Mouse (Mus musculus) heart, adult 18-20 months (tissue): ENCODE results near the gene Setd1a. TPM values are rescaled to one million over a fixed set of nuclear protein-coding genes. Genes with fewer than 3 reads are reported as not detected.
"Not testable (repeated sequence)": the region's sequence is repeated elsewhere in the genome, so short reads cannot be mapped to it uniquely, and the experiment has no call there.

Source experiments
- DNase-seq, 2 experiments: peaks; one replicate each; pipeline ENCODE4 v3.0.0; 2021 to 2022; ENCODE audit warnings: mixed read lengths in 1 of 2
- total RNA-seq, 2 experiments: library from RNA; stranded (reverse); gene quantifications; 2 replicates each; pipeline ENCODE4 v1.2.3; 2021

Gene Setd1a
- total RNA-seq, 2 experiments from 2014 or later: 15.8 to 19.5 TPM

DNA sequence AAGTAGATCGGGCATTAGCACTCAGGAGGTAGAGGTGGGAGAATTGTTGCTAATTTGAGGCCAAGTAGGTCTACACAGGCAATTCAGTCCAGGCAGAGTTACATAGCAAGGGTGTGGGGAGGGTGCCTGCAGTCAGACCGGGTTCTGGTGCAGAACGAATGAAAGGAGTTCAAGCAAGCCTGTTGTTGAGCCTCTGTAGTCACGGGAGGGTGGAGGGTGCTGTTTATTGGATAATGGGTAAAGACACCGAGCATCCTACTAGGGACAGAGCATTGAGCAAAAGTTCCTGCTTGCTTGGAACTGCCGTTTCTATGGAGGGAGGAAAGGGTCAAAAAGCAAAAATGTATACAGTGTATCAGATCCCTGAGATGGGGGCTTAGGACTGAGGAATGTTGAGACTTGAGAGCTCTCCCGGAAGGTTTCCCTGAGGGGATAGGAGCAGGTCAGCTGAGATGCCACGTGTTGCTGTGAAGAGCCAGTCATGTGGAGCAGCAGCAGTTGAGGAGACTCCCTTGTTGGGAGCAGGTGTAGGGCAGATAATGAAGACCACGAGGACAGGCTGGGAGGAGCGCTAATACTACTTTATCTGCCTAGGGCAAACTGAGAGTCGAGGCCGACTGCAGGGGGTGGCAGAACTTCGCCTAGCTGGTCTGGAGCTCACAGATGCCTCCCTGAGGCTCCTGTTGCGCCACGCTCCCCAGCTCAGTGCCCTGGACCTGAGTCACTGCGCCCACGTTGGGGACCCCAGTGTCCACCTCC lies 9.4 kb upstream of the Setd1a start:
- no peak for DNase-seq

DNA sequence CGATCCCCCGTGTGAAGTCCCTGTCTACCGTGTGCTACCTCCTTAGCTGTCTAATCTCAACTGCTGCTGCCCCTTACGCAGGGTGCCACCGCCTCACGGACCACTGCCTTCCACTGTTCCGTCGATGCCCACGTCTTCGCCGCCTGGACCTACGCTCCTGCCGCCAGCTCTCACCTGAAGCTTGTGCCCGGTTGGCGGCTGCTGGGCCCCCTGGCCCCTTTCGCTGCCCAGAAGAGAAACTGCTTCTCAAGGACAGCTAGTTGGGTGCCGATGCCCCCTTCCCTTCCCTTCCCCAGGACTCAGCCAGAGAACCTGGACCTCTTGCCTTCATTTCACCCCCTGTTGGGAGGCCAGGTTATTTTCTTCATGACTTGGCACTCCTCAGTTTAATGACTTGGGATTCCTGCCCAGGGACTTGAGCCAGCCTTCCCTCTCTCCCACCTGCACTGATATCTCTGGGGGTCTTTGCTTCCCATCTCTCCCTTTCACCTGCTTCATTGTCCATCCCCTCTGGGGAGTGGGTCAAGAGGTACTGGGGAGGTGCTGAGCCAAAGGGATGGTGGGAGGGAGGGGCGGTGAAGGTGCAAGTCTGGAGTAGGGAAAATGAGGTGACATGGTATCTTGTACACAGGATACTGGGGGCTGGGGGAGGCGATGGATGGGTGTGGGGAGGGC lies 8.7 kb upstream of the Setd1a start:
- DNase-seq: no peak

DNA sequence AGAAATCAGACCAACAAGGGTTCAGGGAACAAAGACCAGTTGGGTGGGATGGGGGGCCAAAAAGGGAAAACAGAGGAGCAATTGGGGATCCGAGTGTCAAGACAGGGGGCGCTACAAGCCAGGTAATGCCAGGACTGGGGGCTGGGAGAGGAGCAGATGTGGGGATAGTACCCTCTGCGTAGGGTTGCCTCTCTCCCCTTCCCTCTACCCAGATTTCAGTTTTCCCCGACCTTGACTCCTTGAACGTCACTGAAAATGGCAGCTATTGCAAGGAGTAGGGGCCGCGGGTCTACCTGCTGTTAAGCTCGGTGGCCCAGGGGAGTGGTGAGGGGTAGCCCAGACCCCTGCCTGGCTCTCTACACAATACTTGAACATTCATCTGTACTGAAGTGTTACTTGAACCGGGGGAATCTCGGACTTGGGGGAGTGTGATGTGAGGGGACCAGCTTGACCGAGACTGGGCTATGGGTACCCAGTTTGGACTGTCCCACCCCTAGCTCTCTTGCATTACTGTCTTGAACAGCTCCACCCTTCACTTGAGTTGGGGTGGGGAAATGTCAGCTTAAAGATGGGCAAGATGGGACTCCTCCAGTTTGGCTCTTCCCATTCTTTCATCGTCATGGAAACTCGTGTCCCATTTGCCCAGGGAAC lies 8.0 kb upstream of the Setd1a start:
- DNase-seq: no peak

DNA sequence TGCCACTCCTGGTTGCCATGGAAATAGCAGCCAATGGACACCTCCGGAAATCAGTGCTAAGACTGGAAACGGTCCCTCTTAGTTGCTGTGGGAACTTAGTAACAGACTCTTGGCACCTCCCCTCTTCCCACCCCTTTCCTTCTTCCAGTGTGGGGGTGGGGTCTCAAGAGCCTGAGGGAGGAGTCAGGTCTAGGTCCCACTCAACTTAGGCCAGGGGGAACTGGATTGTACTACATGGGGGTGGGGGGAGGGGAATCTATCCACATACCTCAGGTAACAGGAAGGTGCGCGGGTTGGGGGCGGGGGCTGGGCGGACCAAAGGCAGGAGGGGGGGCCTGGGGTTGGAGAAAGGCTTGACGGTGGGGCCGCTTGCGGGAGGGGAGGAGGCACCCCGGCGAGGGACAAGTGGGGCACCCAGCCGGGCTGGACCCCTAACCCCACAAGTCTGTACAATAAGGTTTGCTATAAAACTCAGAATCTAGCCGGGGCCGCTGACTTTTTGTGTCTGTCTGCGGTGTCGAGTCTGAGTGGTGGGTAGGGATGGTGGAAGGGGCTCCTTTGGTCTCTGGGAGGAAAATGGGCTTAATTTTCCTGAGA lies 7.4 kb upstream of the Setd1a start:
- peak; percentile 98 to 99 for DNase-seq

DNA sequence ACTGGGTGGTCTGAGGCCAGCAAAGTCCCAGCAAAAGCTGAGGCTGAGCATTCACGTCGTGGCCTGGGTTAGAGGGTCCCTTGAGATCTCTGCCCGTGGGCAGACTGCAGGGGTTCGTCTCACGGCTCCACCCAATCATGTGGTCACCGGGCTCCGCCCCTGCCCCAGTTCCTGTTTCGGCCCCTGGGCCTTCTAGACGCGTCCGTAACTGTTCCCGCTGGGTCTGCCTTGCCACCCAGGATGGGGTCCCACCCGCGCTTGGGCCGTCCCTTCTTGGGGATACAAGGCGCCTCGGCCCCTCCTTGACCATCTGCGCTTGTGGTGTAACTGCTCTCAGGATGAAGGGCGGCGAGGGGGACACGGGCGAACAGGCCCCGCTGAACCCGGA lies 6.8 kb upstream of the Setd1a start, which contains the start of gene Orai3:
Gene Orai3 (plus strand): TSS at position 165 of the 388 bp plus-strand sequence.
- DNase-seq: peak; percentile 94 to 95

DNA sequence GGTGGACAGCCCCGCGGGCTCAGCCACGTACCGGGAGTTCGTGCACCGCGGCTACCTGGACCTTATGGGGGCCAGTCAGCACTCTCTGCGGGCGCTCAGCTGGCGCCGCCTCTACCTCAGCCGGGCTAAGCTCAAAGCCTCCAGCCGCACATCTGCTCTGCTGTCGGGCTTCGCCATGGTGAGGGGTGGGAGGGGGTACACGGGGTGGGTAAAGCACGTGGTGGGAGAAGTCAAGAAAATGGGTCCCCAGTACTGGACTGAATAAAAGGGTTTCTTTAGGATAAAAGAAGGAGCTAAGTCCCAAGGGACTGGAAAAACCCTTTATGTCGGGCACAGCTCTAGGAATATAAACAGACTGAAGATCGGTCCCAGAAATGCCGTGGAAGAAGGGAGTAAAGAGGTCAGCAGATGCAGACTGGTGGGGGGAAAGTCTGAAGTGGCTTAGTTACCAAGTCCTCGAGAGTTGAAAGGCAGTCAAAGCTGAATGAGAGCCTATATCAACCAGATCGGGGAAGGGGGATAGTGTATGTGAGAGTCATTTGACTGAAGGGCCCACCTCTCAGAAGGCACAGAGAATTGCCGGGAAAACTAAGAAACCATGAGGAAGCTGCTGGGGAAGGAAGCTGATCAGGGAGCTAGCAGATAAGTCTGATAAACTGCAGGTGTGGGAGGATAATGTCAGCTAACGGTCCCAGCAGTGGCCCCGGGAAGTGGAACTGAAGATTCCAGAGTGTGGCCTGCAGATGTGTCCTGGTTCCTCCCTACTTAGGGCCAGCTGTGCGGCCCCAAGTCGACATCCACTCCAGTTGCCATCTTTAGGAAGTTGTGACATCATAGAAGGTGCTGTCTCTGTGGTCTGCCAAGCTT lies 6.2 kb upstream of the Setd1a start:
- DNase-seq: no peak

DNA sequence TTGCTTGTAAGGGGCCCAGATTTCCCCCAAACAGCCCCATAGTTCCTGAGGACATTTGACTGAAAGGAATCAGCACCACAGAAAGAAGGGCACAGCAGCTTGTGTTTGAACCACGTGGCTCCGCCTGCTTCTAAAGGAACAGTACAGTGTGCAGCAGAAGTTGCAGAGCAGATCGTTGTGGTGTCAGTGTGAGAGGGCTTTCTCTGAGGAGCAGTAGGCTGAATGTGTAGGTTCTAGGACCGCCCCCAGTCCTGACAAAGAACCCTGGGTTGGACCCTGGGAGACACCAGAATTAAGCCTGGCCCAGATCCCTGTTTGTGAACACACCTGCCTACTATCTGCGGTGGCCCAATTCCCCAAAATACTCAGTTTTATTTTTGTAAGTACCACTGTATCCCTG lies 5.2 kb upstream of the Setd1a start:
- DNase-seq: no peak

DNA sequence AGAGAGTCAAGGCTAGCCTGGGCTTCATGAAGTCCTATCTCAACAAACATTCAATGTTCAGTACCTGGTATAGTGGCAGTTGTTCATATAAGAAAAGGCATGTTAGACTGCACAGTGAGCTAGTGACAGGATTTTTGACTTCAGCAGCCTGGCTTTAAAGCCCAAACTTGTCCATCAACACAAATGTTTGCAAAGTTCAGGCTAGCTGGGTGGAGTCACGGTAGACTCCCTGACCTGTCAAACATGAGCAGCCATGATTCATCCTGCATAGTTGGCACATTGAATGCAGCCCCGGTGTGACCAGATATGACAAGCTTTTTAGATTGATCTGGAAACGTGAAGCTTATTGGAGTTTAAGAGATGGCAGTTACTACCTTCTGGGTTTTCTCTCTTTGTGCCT lies 4.4 kb upstream of the Setd1a start:
- DNase-seq: no peak

DNA sequence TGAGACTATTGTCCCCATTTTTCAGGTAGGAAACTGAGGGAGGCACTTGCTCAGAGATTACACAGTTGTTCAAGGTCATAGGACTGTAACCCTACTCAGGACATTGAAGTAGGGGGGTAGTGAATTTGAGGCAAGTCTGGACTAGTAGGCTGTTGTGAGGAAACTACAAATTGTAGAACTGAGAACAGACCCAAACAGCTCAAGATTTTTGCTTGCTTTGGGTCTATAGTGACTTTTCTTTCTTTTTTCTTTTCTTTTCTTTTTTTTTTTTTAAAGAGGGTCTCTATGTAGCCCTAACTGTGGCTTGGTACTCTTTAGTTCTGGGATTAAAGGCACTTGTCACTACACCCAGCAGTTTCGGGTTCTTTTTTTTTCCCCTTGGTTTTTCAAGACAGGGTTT lies 3.9 kb upstream of the Setd1a start:
- no peak for DNase-seq

DNA sequence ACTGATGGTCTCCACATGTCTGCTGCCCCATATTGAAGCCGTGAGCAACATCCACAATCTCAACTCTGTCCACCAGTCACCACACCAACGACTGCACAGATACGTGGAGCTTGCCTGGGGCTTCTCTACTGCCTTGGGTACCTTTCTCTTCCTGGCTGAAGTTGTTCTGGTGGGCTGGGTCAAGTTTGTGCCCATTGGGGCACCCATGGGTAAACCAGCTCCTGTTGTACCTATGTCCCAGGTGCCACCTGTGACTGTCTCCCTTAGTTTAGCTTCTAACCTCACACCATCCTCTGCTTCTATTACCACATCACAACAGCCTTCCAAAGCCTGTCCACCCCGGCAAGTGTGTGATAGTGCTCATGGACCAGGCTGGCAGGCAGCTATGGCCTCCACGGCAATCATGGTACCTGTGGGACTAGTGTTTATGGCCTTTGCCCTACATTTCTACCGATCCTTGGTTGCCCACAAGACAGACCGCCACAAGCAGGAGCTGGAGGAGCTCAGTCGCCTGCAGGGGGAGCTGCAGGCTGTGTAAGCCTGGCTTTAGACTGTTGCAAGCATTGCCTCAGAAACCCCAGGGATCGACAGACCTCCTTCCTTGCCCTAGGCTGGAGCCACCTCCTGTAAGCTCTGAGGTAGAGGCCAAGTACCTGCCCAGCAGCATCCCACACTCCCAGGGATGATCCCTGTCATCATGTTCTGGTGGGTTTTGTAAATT lies 2.6 kb upstream of the Setd1a start:
- DNase-seq: peak; percentile 53 to 57

DNA sequence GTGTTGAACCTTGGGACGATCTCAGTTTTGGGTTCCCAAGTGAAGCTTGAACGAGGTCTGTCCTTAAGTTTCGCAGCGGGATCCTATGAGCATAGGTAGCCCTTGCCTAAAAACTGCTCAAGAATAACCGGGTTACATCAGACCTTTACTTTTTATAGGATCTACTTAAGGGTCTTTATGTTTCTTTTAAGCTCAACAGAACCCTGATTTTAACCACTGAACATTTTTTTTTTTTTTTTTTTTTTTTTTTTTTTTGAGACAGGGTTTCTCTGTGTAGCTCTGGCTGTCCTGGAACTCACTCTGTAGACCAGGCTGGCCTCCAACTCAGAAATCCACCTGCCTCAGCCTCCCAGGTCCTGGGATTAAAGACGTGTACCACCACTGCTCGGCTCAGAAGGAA lies 633 bp upstream of the Setd1a start:
- DNase-seq: not testable (repeated sequence)

DNA sequence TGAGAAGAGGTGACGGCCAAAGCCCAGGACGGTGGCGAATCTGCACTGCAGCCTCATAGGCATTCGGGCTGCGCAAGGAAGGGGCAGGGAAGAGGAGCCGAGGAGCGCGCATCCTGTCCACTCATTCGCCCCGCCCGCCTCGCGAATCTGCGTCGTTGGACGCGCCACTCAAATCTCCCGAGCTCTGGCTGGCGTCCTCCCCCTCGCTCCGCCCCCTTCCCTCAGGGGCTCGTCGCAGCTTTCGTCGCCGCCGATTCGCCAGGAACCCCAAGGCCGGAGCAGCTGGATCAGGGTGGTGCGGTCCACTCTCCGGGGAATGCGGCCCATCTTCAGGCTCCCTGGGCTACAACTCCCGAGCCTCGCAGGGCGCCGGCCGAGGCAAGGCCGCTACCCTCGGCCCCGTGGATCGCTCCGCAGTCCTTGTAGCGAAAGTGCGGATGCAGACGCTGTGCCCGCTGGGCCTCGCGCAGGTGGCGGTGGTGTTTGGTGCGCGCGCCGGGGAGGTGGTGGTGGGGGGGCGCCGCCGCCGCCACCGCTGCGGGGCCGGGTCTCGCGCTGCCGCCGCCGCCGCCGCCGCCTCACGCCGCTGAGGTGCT lies 506 bp downstream of the Setd1a start:
- peak; percentile 97 for DNase-seq

DNA sequence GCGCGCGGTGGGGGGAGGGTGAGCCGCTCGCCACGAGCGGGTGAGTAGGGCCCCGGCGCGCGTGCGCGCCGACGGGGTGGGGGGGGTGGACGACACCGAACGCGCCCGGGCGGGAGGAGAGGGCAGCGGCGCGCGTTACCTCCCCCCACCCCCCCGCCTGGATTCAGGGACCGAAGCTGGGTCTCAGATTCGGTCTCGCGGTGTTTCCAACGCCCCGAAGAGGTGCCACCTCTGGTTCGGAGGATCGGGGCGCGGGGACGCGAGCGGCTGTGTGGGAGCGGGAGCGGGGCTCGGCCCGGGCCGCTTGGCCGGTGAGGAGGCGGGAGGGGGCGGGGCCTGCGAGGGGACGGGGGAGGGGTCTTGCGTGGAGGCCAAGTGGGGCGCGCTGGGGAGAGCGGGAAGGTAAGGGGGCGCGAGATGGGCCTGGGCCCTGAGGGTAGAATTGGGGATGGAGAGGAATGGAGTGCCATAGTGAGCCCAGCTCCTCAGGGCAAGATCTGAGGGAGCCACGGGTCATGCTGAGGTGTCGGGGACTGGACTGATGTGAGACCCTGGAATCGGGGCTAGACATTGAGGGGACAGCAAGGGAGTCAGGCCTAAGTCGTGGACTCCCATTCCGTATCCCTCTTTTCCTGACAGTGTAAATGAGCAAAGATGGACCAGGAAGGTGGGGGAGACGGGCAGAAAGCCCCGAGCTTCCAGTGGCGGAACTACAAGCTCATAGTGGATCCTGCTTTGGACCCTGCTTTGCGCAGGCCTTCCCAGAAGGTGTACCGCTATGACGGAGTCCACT lies 1.2 kb downstream of the Setd1a start:
- peak; percentile 50 to 68 for DNase-seq

DNA sequence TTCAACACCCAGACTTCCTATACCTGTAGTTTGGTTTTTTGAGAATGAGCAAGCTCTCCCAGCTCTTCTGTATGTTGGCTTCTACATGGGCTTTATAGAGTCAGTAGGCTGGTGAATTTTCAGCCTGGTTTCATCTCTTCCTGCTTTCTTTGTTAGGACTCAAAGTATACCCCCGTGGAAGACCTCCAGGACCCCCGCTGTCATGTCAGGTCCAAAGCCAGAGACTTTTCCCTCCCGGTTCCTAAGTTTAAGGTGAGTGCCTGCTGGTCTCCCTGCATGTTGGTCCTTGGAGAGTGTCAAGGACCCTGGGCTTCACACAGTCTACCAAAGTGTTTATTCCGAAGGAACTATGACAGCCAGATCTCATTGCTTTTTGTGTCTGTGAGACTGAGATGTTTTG lies 1.9 kb downstream of the Setd1a start:
- DNase-seq: no peak

DNA sequence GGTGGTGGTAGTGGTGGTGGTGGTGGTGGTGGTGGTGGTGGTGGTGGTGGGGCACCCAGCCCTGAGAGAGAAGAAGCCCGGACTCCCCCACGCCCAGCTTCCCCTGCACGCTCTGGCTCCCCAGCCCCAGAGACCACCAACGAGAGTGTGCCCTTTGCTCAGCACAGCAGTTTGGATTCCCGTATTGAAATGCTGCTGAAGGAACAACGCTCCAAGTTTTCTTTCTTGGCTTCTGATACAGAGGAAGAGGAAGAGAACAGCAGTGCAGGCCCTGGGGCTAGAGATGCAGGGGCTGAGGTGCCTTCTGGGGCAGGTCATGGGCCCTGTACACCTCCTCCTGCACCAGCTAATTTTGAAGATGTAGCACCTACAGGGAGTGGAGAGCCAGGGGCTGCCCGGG lies 8.8 kb downstream of the Setd1a start, which contains the start of gene Gm49388:
Gene Gm49388 (plus strand): TSS at position 301 of the 400 bp plus-strand sequence.
- DNase-seq: no peak

DNA sequence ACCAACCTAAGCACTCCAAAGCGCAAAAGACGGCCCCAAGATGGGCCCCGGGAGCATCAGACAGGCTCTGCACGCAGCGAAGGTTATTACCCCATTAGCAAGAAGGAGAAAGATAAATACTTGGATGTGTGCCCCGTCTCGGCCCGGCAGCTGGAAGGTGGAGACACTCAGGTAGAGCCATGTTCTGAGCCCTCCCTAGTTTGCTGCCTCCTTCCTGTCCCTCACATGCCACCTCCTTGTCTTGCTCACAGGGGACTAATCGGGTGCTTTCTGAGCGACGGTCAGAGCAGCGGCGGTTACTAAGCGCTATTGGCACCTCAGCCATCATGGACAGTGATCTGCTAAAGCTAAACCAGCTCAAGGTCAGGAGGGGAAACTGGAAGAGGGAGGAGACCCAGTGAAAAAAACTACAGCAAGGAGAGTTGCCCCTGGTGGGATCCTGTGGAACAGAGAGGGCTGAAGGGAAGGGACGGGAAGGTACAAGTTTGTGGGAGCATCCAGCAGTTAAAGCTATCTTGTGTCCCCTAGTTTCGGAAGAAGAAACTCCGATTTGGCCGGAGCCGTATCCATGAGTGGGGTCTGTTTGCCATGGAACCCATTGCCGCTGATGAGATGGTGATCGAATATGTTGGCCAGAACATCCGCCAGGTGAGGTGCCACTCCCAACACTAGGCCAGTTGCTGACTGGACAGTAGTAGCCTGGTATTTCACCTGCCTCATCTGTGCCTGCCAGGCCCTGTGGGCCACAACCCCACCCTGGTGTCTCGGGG lies 20.8 kb downstream of the Setd1a start:
- no peak for DNase-seq

DNA sequence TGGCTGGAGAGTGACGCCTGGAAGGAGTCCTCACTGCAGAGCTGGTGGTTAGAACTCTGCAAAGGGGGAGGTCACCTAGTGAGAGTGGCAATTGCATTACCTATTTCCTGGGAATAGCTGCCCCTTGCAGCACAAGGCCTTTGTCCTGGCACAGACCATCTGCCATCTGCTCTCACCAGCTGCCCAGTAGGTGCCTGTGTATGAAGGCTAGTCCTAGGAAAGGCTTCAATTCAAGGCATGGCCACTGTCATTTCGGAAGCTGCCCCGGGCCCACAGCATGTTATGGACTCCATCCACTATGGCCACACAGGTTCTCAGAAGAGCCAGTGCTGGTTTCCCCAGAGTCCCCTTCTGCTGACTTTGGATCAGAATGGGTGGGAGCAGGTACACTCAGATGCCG lies 22.1 kb downstream of the Setd1a start:
- DNase-seq: no peak

DNA sequence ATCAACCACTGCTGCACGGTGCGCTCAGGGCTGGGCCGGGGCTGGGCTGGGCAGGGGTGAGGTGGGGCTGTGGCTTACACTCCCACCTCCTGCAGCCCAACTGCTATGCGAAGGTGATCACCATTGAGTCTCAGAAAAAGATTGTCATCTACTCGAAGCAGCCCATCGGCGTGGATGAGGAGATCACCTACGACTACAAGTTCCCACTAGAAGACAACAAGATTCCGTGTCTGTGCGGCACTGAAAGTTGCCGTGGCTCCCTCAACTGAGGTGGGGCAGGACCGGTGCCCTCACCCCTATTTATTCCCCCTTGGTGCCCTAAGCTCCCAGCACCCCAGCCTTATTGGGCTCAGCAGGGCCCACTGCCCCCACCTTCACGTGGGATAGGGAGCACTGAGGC lies 22.7 kb downstream of the Setd1a start:
- DNase-seq: no peak

DNA sequence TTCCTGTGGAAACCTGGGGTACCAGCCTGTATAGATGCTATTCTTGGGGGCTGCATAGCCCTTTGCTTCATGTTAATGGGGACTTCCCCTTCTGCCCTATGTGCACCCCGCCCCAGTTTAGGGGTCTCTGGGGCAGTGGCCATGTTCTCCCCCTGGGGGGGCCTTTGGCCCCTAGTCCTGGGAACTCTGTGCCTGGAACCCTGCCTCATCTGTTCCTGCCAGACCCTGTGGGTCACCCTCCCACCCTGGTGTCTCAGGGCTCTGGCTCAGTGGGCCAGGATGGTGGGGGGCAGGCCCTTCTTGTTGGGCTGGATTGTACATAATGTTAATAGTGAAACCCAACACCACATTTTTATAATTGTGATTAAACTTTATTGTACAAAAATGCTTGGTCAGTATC lies 23.3 kb downstream of the Setd1a start:
- no peak for DNase-seq
